Mouse (Mus musculus): Measurements from ENCODE around the gene Ada. TPM values are rescaled to one million over a fixed set of nuclear protein-coding genes. Genes with fewer than 3 reads are reported as not detected.

The Ada gene
- polyA plus RNA-seq, 1 experiment from 2014 or later, result 3.6 TPM

DNA sequence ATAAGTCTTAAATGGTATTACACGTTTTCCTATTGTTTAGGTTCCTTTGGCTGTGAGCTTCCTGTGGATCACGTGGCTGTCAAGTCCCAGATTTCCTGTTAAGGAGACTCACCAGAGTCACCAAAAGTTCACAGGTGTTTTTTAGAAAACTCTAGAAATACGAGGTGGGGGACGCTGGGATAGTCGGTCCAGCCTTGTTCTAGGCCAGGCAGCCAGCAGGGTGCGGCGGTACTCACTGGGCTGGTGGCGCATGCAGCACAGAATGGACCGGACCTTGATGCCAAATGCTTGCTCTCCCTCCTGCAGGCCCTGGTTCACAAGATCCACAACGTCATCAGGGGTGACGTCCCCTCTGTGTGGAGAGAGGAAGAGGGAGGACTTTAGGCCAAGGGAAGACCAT is 18.0 kb downstream of the Ada start:
- Histone ChIP-seq H3K36me3 (peaks cover 44% of the 10 kb centered on the region), H3K27me3 (replicated peaks) (no peaks in the 10 kb centered on the region), H3K9me3 (replicated peaks) (no peaks in the 10 kb centered on the region), H3K4me2 (no peak overlapping the region), H3K9ac (no peak overlapping the region), H3K4me3 (no peak overlapping the region), H3K27ac (ENCODE audit: poor library complexity, severe bottlenecking) (no peak overlapping the region), H3K4me1 (replicated peaks) (peaks cover 28% of the 10 kb centered on the region)
- WGBS, result 85% methylated on average over 11 of the region's 11 CpGs
- ATAC-seq (ENCODE audit: insufficient number of reproducible peaks, low FRiP score), result no peak

GRCm38 (mm10) chr2:163728300-163728699 is 21.7 kb downstream of the Ada start:
- no peaks in the 10 kb centered on the region for H3K9me3 ChIP-seq (replicated peaks)
- no peak overlapping the region for H3K4me2 ChIP-seq
- no peak overlapping the region for H3K9ac ChIP-seq
- H3K27me3 ChIP-seq (replicated peaks), result no peaks in the 10 kb centered on the region
- peaks cover 4% of the 10 kb centered on the region; the same call in 1 of the 2 replicates for H3K4me1 ChIP-seq (replicated peaks)
- peaks cover 70% of the 10 kb centered on the region for H3K36me3 ChIP-seq
- H3K27ac ChIP-seq (ENCODE audit: poor library complexity, severe bottlenecking), result no peak overlapping the region
- no peak for ATAC-seq (ENCODE audit: insufficient number of reproducible peaks, low FRiP score)
- 88% methylated on average over 4 of the region's 4 CpGs for WGBS
- H3K4me3 ChIP-seq, result no peak overlapping the region

GRCm38 (mm10) chr2:163726766-163727393 is 23.2 kb downstream of the Ada start:
- WGBS, result 70% methylated on average over 5 of the region's 5 CpGs
- Histone ChIP-seq H3K4me3 (no peak overlapping the region), H3K36me3 (peaks cover 72% of the 10 kb centered on the region), H3K9ac (no peak overlapping the region), H3K9me3 (replicated peaks) (no peaks in the 10 kb centered on the region), H3K27me3 (replicated peaks) (no peaks in the 10 kb centered on the region), H3K4me2 (no peak overlapping the region), H3K4me1 (replicated peaks) (peaks cover 6% of the 10 kb centered on the region), H3K27ac (ENCODE audit: poor library complexity, severe bottlenecking) (no peak overlapping the region)
- ATAC-seq (ENCODE audit: insufficient number of reproducible peaks, low FRiP score), result no peak

DNA sequence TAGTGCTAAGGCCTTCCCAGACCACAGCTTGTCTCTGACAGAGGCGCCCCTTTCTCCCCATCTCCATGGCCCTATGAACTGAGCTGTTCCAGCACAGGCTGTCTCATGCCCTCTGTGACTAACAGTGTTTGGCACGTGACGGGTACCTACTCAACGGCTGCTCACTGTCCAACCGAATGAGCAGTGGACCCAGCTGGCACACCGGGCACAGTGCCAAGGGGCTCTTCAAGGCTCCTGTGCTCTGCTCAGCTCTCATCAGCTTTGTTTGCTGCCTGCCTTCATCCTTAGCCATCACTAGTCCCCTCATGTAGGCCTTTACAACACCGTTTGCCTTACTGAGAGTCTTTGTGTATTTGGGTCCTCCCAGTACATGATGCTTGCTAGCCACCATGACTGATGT is 27.5 kb downstream of the Ada start:
- Histone ChIP-seq H3K27ac (ENCODE audit: poor library complexity, severe bottlenecking) (no peak overlapping the region), H3K9ac (peak overlapping the region; percentile 17; the same call in 1 of the 2 replicates), H3K9me3 (replicated peaks) (no peaks in the 10 kb centered on the region), H3K4me1 (replicated peaks) (peaks cover 17% of the 10 kb centered on the region), H3K27me3 (replicated peaks) (no peaks in the 10 kb centered on the region), H3K36me3 (peaks cover 54% of the 10 kb centered on the region), H3K4me3 (no peak overlapping the region), H3K4me2 (no peak overlapping the region)
- 81% methylated on average over 7 of the region's 7 CpGs for WGBS
- ATAC-seq (ENCODE audit: insufficient number of reproducible peaks, low FRiP score), result no peak

DNA sequence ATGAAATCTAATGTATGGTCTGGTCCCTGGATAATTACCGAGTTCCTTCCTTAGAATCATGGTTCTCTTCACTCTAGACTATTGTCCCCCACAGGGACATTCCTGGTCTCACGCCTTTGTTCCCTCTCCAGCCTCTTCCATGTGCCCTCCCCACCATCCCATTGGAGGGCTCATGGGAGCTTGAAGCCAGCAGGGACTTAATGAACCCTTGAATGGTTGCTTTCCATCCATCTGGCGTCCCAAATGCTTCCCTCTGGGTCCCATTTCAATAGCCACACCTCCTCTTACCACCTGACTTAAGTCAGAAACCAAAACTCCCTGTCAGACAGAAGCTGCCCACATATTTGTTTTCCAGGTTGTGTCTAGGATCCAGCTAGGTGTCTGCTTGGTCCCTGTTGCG is 30.4 kb downstream of the Ada start:
- ATAC-seq (ENCODE audit: insufficient number of reproducible peaks, low FRiP score), result no peak
- H3K27ac ChIP-seq (ENCODE audit: poor library complexity, severe bottlenecking), result no peak overlapping the region

GRCm38 (mm10) chr2:163718951-163719603 is 31.0 kb downstream of the Ada start:
- Histone ChIP-seq H3K4me1 (replicated peaks) (peaks cover 41% of the 10 kb centered on the region), H3K4me2 (peak overlapping the region; percentile 22), H3K4me3 (no peak overlapping the region), H3K9ac (no peak overlapping the region), H3K36me3 (peaks cover 31% of the 10 kb centered on the region), H3K9me3 (replicated peaks) (no peaks in the 10 kb centered on the region), H3K27me3 (replicated peaks) (no peaks in the 10 kb centered on the region), H3K27ac (ENCODE audit: poor library complexity, severe bottlenecking) (peak overlapping the region; percentile 38)
- 21% methylated on average over 9 of the region's 9 CpGs for WGBS
- peak; percentile 72 for ATAC-seq (ENCODE audit: insufficient number of reproducible peaks, low FRiP score)

More for the DNA sequence above, 30.4 kb downstream of the Ada start:
- H3K4me2 ChIP-seq, result no peak overlapping the region
- peaks cover 36% of the 10 kb centered on the region for H3K36me3 ChIP-seq
- no peaks in the 10 kb centered on the region for H3K27me3 ChIP-seq (replicated peaks)
- peaks cover 41% of the 10 kb centered on the region for H3K4me1 ChIP-seq (replicated peaks)
- 41% methylated on average over 4 of the region's 4 CpGs for WGBS
- H3K9ac ChIP-seq, result no peak overlapping the region
- H3K4me3 ChIP-seq, result no peak overlapping the region
- no peaks in the 10 kb centered on the region for H3K9me3 ChIP-seq (replicated peaks)

- Histone ChIP-seq H3K9ac (no peak overlapping the region), H3K4me1 (replicated peaks) (peaks cover 42% of the 10 kb centered on the region), H3K27ac (ENCODE audit: poor library complexity, severe bottlenecking) (peak overlapping the region; percentile 38), H3K36me3 (peaks cover 25% of the 10 kb centered on the region), H3K27me3 (replicated peaks) (no peaks in the 10 kb centered on the region), H3K4me3 (no peak overlapping the region), H3K9me3 (replicated peaks) (no peaks in the 10 kb centered on the region), H3K4me2 (no peak overlapping the region)
- 43% methylated on average over 2 of the region's 2 CpGs for WGBS
- no peak for ATAC-seq (ENCODE audit: insufficient number of reproducible peaks, low FRiP score)
Observed at GRCm38 (mm10) chr2:163718526-163718925, 31.5 kb downstream of the Ada start.

GRCm38 (mm10) chr2:163716853-163717252 is 33.2 kb downstream of the Ada start:
- H3K9ac ChIP-seq, result no peak overlapping the region
- H3K4me3 ChIP-seq, result no peak overlapping the region
- H3K4me1 ChIP-seq (replicated peaks), result peaks cover 53% of the 10 kb centered on the region
- no peak for ATAC-seq (ENCODE audit: insufficient number of reproducible peaks, low FRiP score)
- no peaks in the 10 kb centered on the region for H3K27me3 ChIP-seq (replicated peaks)
- H3K4me2 ChIP-seq, result peak overlapping the region; percentile 18; the same call in 1 of the 2 replicates
- H3K36me3 ChIP-seq, result peaks cover 9% of the 10 kb centered on the region; the same call in 1 of the 2 replicates
- 37% methylated on average over 6 of the region's 6 CpGs for WGBS
- no peaks in the 10 kb centered on the region for H3K9me3 ChIP-seq (replicated peaks)
- H3K27ac ChIP-seq (ENCODE audit: poor library complexity, severe bottlenecking), result peak overlapping the region; percentile 86

DNA sequence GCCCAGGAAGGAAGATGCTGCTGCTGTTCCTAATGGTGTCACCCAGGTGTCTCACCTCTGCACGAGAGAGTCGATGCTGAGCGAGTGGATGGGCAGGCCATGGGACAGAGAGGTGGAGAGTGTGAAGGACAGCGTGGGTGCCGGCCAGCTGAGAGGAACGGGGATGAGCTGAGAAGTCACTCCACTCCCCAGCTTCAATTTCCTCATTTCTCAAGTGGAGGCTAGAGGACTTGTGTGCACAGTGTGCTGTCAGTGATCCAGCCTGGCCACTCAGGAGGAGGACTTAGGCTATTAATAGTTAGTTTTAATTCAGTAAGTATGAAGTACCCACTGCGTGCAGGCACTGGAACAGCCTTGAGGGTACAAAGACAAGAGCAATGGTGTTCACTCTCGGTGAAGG is 33.6 kb downstream of the Ada start:
- peak overlapping the region; percentile 18; the same call in 1 of the 2 replicates for H3K4me2 ChIP-seq

DNA sequence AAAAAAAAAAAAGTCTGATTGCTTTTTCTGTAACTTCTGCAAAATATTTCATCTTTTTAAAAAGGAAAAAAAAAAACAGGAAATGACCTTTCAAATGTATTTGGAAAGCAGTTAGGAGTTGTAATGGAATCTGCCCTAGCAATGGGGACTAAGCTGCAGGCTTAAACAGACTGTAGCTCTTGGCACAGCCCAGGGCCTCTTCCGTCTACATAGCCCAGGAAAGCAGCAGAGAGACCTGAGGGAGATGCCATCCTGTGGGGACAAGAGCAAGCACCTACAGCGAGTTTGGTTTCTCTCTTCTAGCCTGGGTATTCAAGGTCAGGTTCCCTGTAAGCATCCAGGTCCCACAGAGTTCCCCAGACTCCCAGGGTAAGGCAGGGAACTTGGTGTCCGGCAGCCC is 36.7 kb downstream of the Ada start:
- no peak overlapping the region for H3K4me2 ChIP-seq
- ATAC-seq (ENCODE audit: insufficient number of reproducible peaks, low FRiP score), result no peak
- H3K27me3 ChIP-seq (replicated peaks), result no peaks in the 10 kb centered on the region
- no peak overlapping the region for H3K27ac ChIP-seq (ENCODE audit: poor library complexity, severe bottlenecking)
- no peaks in the 10 kb centered on the region for H3K36me3 ChIP-seq
- H3K9ac ChIP-seq, result no peak overlapping the region
- no peak overlapping the region for H3K4me3 ChIP-seq
- peaks cover 69% of the 10 kb centered on the region for H3K4me1 ChIP-seq (replicated peaks)
- 88% methylated on average over 3 of the region's 3 CpGs for WGBS
- H3K9me3 ChIP-seq (replicated peaks), result no peaks in the 10 kb centered on the region

More for the DNA sequence above, 33.6 kb downstream of the Ada start:
- ATAC-seq (ENCODE audit: insufficient number of reproducible peaks, low FRiP score), result no peak
- 45% methylated on average over 8 of the region's 8 CpGs for WGBS
- no peaks in the 10 kb centered on the region for H3K27me3 ChIP-seq (replicated peaks)
- H3K27ac ChIP-seq (ENCODE audit: poor library complexity, severe bottlenecking), result peak overlapping the region; percentile 86
- H3K9me3 ChIP-seq (replicated peaks), result no peaks in the 10 kb centered on the region
- no peak overlapping the region for H3K4me3 ChIP-seq
- peaks cover 57% of the 10 kb centered on the region for H3K4me1 ChIP-seq (replicated peaks)
- H3K36me3 ChIP-seq, result peaks cover 5% of the 10 kb centered on the region; the same call in 1 of the 2 replicates
- peak overlapping the region; percentile 22; the same call in 1 of the 2 replicates for H3K9ac ChIP-seq

DNA sequence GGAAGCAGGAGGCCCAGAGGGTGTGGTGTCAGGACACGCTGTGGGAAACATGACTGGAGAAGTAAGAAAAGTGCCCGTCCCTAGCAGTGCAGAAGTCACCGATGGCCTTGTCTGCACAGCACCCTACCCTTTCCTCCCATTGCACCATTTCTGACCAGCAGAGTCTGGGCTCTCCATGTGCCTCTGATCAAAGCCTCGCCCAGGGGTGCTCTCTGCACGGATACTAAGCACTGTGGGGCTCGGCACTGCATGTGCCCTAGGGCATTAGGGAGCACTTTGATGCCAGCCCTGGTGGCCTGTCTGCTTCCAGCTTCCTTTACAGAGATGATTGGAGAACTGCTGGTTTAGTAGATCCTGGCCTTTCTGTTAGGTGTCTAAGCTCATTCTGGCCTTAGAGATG is 37.2 kb downstream of the Ada start:
- no peaks in the 10 kb centered on the region for H3K27me3 ChIP-seq (replicated peaks)
- no peaks in the 10 kb centered on the region for H3K36me3 ChIP-seq
- H3K4me1 ChIP-seq (replicated peaks), result peaks cover 72% of the 10 kb centered on the region
- ATAC-seq (ENCODE audit: insufficient number of reproducible peaks, low FRiP score), result no peak
- no peak overlapping the region for H3K4me3 ChIP-seq
- no peaks in the 10 kb centered on the region for H3K9me3 ChIP-seq (replicated peaks)
- H3K9ac ChIP-seq, result no peak overlapping the region; the same call in 1 of the 2 replicates
- H3K4me2 ChIP-seq, result no peak overlapping the region
- peak overlapping the region; percentile 62 for H3K27ac ChIP-seq (ENCODE audit: poor library complexity, severe bottlenecking)
- 84% methylated on average over 6 of the region's 6 CpGs for WGBS
